Mouse (Mus musculus): ENCODE measurements around the gene Anks1b. TPM values are rescaled to one million over a fixed set of nuclear protein-coding genes. Genes with fewer than 3 reads are reported as not detected.

Gene Anks1b
- total RNA-seq, 2 experiments from 2014 or later = 0.30 to 0.44 TPM

- intact Hi-C loops (cut with DNase I) = no loop called here
- DNase-seq = no peak
Observed at GRCm38 (mm10) chr10:90771471-90772226, 898.3 kb downstream of the Anks1b start.

- intact Hi-C loops (cut with DNase I) = no loop called here
- DNase-seq = no peak
Observed at GRCm38 (mm10) chr10:90779561-90780400, 906.5 kb downstream of the Anks1b start.

GRCm38 (mm10) chr10:90784981-90785650 lies 911.8 kb downstream of the Anks1b start:
- DNase-seq = no peak
- intact Hi-C loops (cut with DNase I) = no loop called here

GRCm38 (mm10) chr10:90785680-90786079 lies 912.4 kb downstream of the Anks1b start:
- intact Hi-C loops (cut with DNase I) = no loop called here
- DNase-seq = no peak

- intact Hi-C loops (cut with DNase I) = loop anchor here (2.0 kb wide), 1 partner anchor 78 kb away; no protein-coding TSS in a partner anchor
- no peak for DNase-seq
Observed at GRCm38 (mm10) chr10:90803112-90803511, 929.8 kb downstream of the Anks1b start.

DNA sequence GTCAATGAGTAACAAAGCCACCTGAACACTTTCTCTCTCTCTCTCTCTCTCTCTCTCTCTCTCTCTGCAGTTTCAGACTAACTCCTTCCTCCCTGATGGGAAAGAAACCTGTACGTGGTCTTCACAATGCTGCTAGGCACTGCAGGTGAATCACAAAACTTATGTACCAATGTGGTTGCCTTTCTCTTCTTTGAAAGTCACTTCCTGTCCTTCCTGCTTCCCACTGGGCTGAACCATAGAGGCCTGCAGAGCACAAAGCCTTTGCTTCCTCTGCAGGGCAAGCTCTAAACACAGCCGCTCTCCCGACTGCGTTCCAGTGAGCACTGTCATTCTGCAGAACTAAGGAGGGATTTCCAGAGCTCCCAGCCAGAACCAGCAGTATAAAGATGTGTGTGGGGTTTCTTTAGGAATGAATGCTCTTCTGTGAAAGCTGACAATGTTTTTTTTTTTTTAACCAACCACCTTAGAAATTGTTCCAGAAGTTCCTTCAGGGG lies 931.3 kb downstream of the Anks1b start:
- intact Hi-C loops (cut with DNase I) = no loop called here

GRCm38 (mm10) chr10:90808616-90809310 lies 935.5 kb downstream of the Anks1b start:
- no peak for DNase-seq
- intact Hi-C loops (cut with DNase I) = no loop called here

More for the DNA sequence above, 931.3 kb downstream of the Anks1b start:
- DNase-seq = no peak

DNA sequence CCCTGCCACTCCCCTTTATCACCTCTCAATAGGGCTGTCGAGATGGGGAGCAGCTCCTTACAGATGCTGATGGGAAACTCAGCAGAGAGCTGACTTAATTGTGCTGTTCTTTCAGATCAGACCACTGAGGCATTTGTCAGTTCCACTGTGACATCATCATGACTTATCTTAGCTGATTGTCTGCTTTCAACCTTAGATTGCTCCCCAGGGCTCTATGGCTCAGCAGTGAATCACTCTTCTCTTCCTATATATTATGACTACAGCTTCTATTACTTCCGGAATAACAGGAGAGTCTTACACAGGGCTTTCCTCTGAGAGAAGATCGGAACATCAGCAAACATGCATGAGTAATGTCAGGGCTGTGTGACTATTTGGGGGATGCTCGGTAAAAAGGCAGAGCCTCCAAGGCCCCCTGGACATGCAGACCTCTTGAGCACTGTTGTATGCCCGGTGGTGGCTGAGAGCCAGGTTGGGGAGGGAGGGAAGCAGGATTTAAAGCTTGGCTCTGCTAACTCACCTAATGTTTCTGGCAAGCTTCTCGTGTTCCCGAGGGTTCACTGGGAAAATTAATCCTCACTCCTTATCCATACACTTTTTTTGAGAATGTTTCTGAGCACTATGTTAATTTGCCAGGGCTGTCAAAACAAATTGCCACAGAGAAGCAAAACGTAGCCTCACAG lies 936.7 kb downstream of the Anks1b start:
- intact Hi-C loops (cut with DNase I) = no loop called here
- DNase-seq = no peak

DNA sequence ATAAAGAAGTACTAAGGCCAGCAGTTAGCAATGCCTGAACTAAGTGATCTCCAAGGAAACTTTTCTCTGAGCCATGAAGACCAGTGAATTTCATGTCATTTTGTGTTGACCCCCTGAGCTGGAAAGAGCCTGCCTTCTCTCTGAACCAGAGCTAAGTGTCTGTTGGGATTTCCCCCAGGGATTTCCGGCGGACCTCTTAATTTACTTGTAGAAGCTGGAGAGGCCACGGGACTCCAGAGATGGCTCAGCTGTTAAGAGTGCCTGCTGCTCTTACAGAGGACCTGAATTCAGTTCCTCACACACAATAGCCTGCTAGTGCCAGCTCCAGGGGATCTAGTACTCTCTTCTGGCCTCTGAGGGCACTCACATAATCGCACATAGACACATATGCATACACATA lies 938.1 kb downstream of the Anks1b start:
- intact Hi-C loops (cut with DNase I) = no loop called here
- DNase-seq = no peak

- no peak for DNase-seq
- intact Hi-C loops (cut with DNase I) = no loop called here
Observed at GRCm38 (mm10) chr10:90813326-90813725, 940.0 kb downstream of the Anks1b start.

DNA sequence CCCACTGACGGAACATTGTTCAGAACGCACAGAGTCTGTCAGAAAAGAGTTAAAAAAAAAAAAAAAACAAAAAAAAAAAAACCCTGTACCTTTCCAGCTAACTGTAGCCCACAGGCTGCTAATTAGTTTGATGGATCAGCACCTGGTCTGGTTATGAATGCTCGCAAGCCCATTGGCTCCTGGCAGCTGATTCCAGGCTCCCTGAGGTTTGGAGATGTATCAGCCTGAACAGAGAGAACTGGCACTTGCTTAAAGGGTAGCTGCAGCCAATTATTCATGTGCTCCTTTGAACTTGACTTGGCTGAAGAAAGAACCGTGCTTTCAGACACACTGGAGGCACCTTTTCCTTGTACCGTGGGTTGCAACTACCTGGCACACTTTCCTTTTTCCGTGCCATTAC lies 941.1 kb downstream of the Anks1b start:
- no peak for DNase-seq
- intact Hi-C loops (cut with DNase I) = no loop called here

GRCm38 (mm10) chr10:90818246-90818937 lies 945.1 kb downstream of the Anks1b start:
- no peak for DNase-seq
- intact Hi-C loops (cut with DNase I) = no loop called here

GRCm38 (mm10) chr10:90823438-90823837 lies 950.1 kb downstream of the Anks1b start:
- no peak for DNase-seq

DNA sequence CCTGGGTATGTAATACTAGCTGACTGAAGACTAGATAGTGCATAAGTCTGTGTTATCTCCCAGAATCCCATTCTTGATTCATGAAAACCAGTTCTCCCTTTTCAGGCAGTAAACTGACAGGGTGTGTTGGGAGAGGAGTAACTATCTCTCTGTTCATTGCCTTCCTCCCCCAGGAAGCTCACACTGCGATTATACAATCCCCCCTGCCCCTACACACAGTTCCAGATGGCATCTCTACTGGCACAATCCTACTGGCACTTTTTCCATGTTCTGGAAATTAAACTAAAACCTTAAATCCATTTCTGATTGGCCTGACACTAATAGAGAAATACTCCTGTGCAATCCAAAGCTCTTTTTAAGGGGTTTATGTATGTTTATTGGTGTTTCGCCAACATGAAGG lies 951.4 kb downstream of the Anks1b start:
- DNase-seq = no peak
- intact Hi-C loops (cut with DNase I) = loop anchor here (10.0 kb wide), 1 partner anchor 210 kb away; no protein-coding TSS in a partner anchor

More at GRCm38 (mm10) chr10:90823438-90823837, 950.1 kb downstream of the Anks1b start:
- intact Hi-C loops (cut with DNase I) = loop anchor here (10.0 kb wide), 1 partner anchor 211 kb away; no protein-coding TSS in a partner anchor

DNA sequence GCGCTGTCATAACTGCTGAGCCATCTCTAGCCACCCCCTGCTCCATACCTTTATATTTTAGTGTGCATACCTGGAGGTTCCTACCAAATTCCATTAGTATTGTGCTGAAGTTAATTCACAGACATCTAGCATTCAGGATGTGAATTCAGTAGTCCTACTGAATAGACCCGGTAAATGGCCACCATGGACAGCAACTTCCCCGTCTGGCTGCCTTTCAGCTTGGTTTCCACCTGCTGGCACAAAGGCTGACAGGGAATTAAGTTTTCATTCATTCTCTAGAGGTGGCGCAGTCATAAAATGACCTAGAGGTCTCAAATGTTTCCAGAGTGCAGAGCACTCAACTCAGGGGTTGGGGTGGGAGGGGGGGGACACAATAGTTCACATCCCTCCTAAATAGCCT lies 953.6 kb downstream of the Anks1b start:
- intact Hi-C loops (cut with DNase I) = loop anchor here (10.0 kb wide), 1 partner anchor 208 kb away; no protein-coding TSS in a partner anchor
- DNase-seq = no peak

GRCm38 (mm10) chr10:90828581-90829393 lies 955.5 kb downstream of the Anks1b start:
- no peak for DNase-seq
- intact Hi-C loops (cut with DNase I) = loop anchor here (10.0 kb wide), 1 partner anchor 206 kb away; no protein-coding TSS in a partner anchor

DNA sequence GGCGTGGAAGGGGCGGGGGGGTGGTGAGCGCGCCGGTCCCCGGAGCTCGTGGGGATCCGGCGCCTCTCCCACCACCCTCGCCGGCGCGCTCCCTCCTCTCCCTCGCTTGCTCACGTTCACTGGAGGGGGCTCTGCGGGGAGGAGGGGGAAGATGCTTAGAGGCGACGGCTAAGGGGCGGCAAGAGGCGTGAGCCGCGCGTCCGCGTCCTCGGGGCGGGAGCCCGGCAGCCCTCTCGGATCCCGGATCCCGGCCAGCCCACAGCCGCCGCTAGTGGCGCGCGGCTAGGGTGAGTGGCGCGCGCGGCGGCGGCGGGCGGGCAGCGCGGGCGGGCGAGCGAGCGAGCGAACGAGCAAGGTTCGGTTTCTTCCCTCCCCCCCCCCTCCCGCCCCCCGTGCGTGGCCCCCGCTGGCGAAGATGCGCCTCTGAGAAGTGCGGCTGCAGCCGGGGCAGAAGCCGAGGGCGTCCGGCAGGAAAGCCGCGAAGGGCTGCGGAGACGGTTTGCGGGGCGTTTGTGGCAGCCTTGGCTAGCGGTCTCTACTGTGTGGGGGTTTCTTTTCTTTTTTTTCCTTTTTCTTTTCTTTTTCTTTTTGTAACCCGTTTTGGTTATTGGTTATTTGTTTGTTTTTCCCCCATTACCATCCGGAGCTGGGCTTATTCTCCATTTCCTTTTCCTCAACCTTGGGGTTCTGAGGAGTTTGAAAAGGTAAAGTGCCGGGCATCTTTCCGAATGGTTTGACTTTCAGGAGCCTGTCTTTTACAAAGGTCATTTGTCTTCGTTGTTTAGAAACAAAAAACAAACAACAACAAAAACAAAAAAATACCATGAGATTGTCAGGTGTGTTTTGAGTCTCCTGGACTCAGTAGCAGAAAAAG lies 956.3 kb downstream of the Anks1b start:
- peak in 1 of 2 experiments; percentile 10 for DNase-seq
- intact Hi-C loops (cut with DNase I) = loop anchor here (10.0 kb wide), 1 partner anchor 205 kb away; no protein-coding TSS in a partner anchor

Data from heart, postnatal 36 days (tissue).